Mouse (Mus musculus) MEL (cell line): ENCODE data around the gene Extl2. TPM values are rescaled to one million over a fixed set of nuclear protein-coding genes. Genes with fewer than 3 reads are reported as not detected.

Experiments
- DNase-seq: peaks from one replicate; pipeline ENCODE4 v3.0.0; 2011; ENCODE audit warnings: low read depth, low spot score
- H3K27ac ChIP-seq: 2 replicates; pipeline ENCODE4 v1.5.1; 2012; ENCODE audit warnings: low read depth, mild to moderate bottlenecking, control low read depth, low read length, moderate library complexity; ENCODE audit not compliant: control insufficient read depth
- H3K27me3 ChIP-seq, 2 experiments: fragments of 150-350 bp in 1 of 2; sonication (generic) in 1 of 2; 2 replicates each; pipeline ENCODE4 v1.6.1; 2012; ENCODE audit warnings: low read length in 2 of 2, mild to moderate bottlenecking in 2 of 2, improper control_type of control experiment in 1 of 2, moderate library complexity in 1 of 2; ENCODE audit not compliant: insufficient read depth in 2 of 2, control insufficient read depth in 1 of 2
- H3K36me3 ChIP-seq, 2 experiments: 2 replicates each; pipeline ENCODE4 v1.6.1; 2012 to 2014; ENCODE audit warnings: low read length in 2 of 2, improper control_type of control experiment in 1 of 2, inconsistent platforms in 1 of 2, mild to moderate bottlenecking in 1 of 2; ENCODE audit not compliant: insufficient read depth in 2 of 2, control insufficient read depth in 1 of 2
- H3K4me1 ChIP-seq, 2 experiments: fragments of 150-350 bp in 1 of 2; sonication (generic) in 1 of 2; 2 replicates each; pipeline ENCODE4 v1.6.1; 2012; ENCODE audit warnings: low read length in 2 of 2, improper control_type of control experiment in 1 of 2, mild to moderate bottlenecking in 1 of 2; ENCODE audit not compliant: insufficient read depth in 2 of 2, control insufficient read depth in 1 of 2
- H3K4me3 ChIP-seq, 2 experiments: fragments of 150-350 bp in 1 of 2; sonication (generic) in 1 of 2; 2 replicates each; pipeline ENCODE4 v1.5.1; 2012; ENCODE audit warnings: low read depth in 2 of 2, low read length in 2 of 2, mild to moderate bottlenecking in 2 of 2, moderate library complexity in 2 of 2, control low read depth in 1 of 2, improper control_type of control experiment in 1 of 2; ENCODE audit not compliant: control insufficient read depth in 1 of 2, insufficient read depth in 1 of 2
- H3K79me2 ChIP-seq: 2 replicates; pipeline ENCODE4 v1.6.1; 2012; ENCODE audit warnings: mild to moderate bottlenecking, low read length, moderate library complexity; ENCODE audit not compliant: control insufficient read depth, poor library complexity, insufficient read depth
- H3K9ac ChIP-seq: 2 replicates; pipeline ENCODE4 v1.6.1; 2012; ENCODE audit warnings: low read depth, mild to moderate bottlenecking, control low read depth, low read length, moderate library complexity; ENCODE audit not compliant: control insufficient read depth, poor library complexity, severe bottlenecking
- H3K9me3 ChIP-seq: fragments of 150-350 bp; sonication (generic); replicated peaks from 2 replicates; pipeline ENCODE4 v1.6.1; 2012; ENCODE audit warnings: mild to moderate bottlenecking, low read length, improper control_type of control experiment, moderate library complexity; ENCODE audit not compliant: insufficient read depth
- BHLHE40 ChIP-seq: IDR thresholded peaks from 2 replicates; pipeline ENCODE4 v1.6.1; 2012; ENCODE audit warnings: low read depth, mild to moderate bottlenecking, inconsistent platforms, low read length, improper control_type of control experiment, borderline replicate concordance
- CHD1 ChIP-seq: IDR thresholded peaks from 2 replicates; pipeline ENCODE4 v1.6.1; 2012; ENCODE audit warnings: low read depth, mild to moderate bottlenecking, inconsistent platforms, low read length, improper control_type of control experiment
- CTCF ChIP-seq, 3 experiments: IDR thresholded peaks in 2 of 3; conservative IDR thresholded peaks in 1 of 3; 2 replicates each; pipeline ENCODE4 v1.5.1; 2011 to 2012; ENCODE audit warnings: low read length in 3 of 3, low read depth in 2 of 3, mild to moderate bottlenecking in 2 of 3, improper control_type of control experiment in 1 of 3, inconsistent platforms in 1 of 3, mixed read lengths in 1 of 3, moderate library complexity in 1 of 3; ENCODE audit not compliant: control insufficient read depth in 1 of 3, insufficient read depth in 1 of 3, poor library complexity in 1 of 3, severe bottlenecking in 1 of 3
- EP300 ChIP-seq, 2 experiments: IDR thresholded peaks; 2 replicates each; pipeline ENCODE4 v1.6.1; 2011; ENCODE audit warnings: improper control_type of control experiment in 2 of 2, low read length in 2 of 2, low read depth in 1 of 2, mild to moderate bottlenecking in 1 of 2
- ETS1 ChIP-seq: IDR thresholded peaks from 2 replicates; pipeline ENCODE4 v1.6.1; 2012; ENCODE audit warnings: low read depth, mild to moderate bottlenecking, inconsistent platforms, low read length, improper control_type of control experiment, moderate library complexity
- GABPA ChIP-seq: IDR thresholded peaks from 2 replicates; pipeline ENCODE4 v1.6.1; 2012; ENCODE audit warnings: low read depth, mild to moderate bottlenecking, inconsistent platforms, low read length, improper control_type of control experiment, moderate library complexity
- GATA1 ChIP-seq: IDR thresholded peaks from 2 replicates; pipeline ENCODE4 v1.6.1; 2011; ENCODE audit warnings: low read depth, low read length, improper control_type of control experiment
- MAFK ChIP-seq: IDR thresholded peaks from 2 replicates; pipeline ENCODE4 v1.6.1; 2011; ENCODE audit warnings: low read depth, mild to moderate bottlenecking, low read length, improper control_type of control experiment, borderline replicate concordance
- MAZ ChIP-seq: IDR thresholded peaks from 2 replicates; pipeline ENCODE4 v1.6.1; 2012; ENCODE audit warnings: low read depth, mild to moderate bottlenecking, inconsistent platforms, low read length, improper control_type of control experiment
- MEF2A ChIP-seq: IDR thresholded peaks from 2 replicates; pipeline ENCODE4 v1.6.1; 2014; ENCODE audit warnings: low read depth, mild to moderate bottlenecking, inconsistent platforms, low read length, improper control_type of control experiment; ENCODE audit not compliant: poor library complexity, insufficient replicate concordance, severe bottlenecking; ENCODE audit errors: extremely low read depth
- NELFE ChIP-seq: IDR thresholded peaks from 2 replicates; pipeline ENCODE4 v1.6.1; 2011; ENCODE audit warnings: low read depth, low read length, improper control_type of control experiment
- NRF1 ChIP-seq: IDR thresholded peaks from 2 replicates; pipeline ENCODE4 v1.6.1; 2014; ENCODE audit warnings: low read depth, mild to moderate bottlenecking, inconsistent platforms, low read length, improper control_type of control experiment, moderate library complexity; ENCODE audit not compliant: poor library complexity, insufficient read depth, severe bottlenecking
- POLR2AphosphoS2 ChIP-seq: IDR thresholded peaks from 2 replicates; pipeline ENCODE4 v1.6.1; 2011; ENCODE audit warnings: low read length, improper control_type of control experiment
- RAD21 ChIP-seq: IDR thresholded peaks from 2 replicates; pipeline ENCODE4 v1.6.1; 2011; ENCODE audit warnings: mild to moderate bottlenecking, low read depth, low read length, improper control_type of control experiment
- RCOR1 ChIP-seq: IDR thresholded peaks from 2 replicates; pipeline ENCODE4 v1.6.1; 2012; ENCODE audit warnings: low read depth, mild to moderate bottlenecking, inconsistent platforms, low read length, improper control_type of control experiment
- TCF12 ChIP-seq: IDR thresholded peaks from 2 replicates; pipeline ENCODE4 v1.6.1; 2014; ENCODE audit warnings: low read depth, mild to moderate bottlenecking, inconsistent platforms, low read length, improper control_type of control experiment, moderate library complexity
- ZKSCAN1 ChIP-seq: IDR thresholded peaks from 2 replicates; pipeline ENCODE4 v1.6.1; 2012; ENCODE audit warnings: low read depth, mild to moderate bottlenecking, inconsistent platforms, low read length, improper control_type of control experiment, moderate library complexity
- ZMIZ1 ChIP-seq: IDR thresholded peaks from 2 replicates; pipeline ENCODE4 v1.6.1; 2012; ENCODE audit warnings: low read depth, mild to moderate bottlenecking, inconsistent platforms, low read length, improper control_type of control experiment, moderate library complexity
- ZNF384 ChIP-seq: IDR thresholded peaks from 2 replicates; pipeline ENCODE4 v1.6.1; 2012; ENCODE audit warnings: low read depth, mild to moderate bottlenecking, inconsistent platforms, low read length, improper control_type of control experiment
- polyA plus RNA-seq, 2 experiments: library from polyadenylated mRNA; stranded (reverse) in 1 of 2; unstranded in 1 of 2; fragments of >175 nt in 1 of 2; fragments of >200 nt in 1 of 2; gene quantifications; 2 replicates each; pipeline versions ENCODE4 v1.2.1 to v1.2.4; 2012; ENCODE audit warnings: low replicate concordance in 2 of 2, low read depth in 1 of 2; ENCODE audit not compliant: insufficient read length in 2 of 2, insufficient read depth in 1 of 2, missing spikeins in 1 of 2
- total RNA-seq: library from RNA; depleted of rRNA; stranded (reverse); fragments of 300-350 nt; gene quantifications from 2 replicates; pipeline ENCODE4 v1.2.3, GENCODE M21; 2012

Extl2 gene
- total and polyA plus RNA-seq, 3 experiments, result 6.6 to 10.5 TPM; not detected in 1

DNA sequence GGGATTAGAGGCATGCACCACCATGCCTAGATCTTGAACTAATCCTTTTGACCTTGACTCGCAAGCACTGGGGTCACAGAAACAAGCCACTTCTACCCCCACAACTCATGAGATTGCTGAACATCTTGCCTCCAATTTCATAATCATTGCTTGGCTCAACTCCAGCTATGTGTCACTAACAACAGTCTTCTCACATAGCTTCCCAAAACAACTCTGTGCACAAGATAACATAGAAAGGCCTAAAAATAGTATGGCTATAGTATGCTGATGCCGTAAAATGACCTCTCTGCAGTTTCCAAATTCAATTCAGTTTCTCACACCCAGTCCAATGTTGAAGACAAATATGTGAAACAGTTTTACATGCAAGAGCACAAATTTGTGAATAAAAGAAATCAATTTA is 65.3 kb downstream of the Extl2 start:
- Histone ChIP-seq H3K79me2 (no peaks in the 10 kb centered on the region), H3K36me3 (no peaks in the 10 kb centered on the region)

DNA sequence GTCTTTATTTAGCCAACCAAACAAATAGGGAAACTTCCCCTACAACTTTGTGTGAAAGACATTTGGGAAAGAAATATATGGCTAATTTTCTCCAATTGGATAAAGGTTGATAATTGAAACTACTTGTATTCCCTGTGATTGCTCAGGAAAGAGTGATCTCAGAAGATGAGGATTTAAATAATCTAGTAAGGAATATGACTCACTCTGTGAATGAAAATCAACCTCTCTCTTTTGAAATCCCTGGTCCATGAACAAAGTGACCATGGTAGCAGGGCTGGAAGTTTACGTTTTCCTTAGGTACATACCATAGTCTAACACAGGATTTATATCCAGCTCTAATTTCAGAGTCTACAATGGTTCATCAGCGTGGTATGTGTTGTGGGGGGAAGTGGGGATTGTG is 69.5 kb downstream of the Extl2 start:
- Histone ChIP-seq H3K79me2 (no peaks in the 10 kb centered on the region), H3K9me3 (no peaks in the 10 kb centered on the region), H3K4me1 (no peaks in the 10 kb centered on the region), H3K36me3 (no peaks in the 10 kb centered on the region; a peak in 1 of 4 replicates), H3K27me3 (peaks cover 0 to 2% of the 10 kb centered on the region in 2 experiments; a peak in 3 of 4 replicates), H3K9ac (no peak overlapping the region), H3K4me3 (no peak overlapping the region), H3K27ac (no peak overlapping the region)
- no peak for TF ChIP-seq ZMIZ1
- DNase-seq, result no peak

More for the DNA sequence above, 65.3 kb downstream of the Extl2 start:
- Histone ChIP-seq H3K9ac (no peak overlapping the region), H3K27ac (no peak overlapping the region), H3K4me3 (no peak overlapping the region), H3K4me1 (no peaks in the 10 kb centered on the region), H3K27me3 (peaks cover 2 to 4% of the 10 kb centered on the region in 2 experiments; a peak in 3 of 4 replicates), H3K9me3 (no peaks in the 10 kb centered on the region)
- TF ChIP-seq ETS1 (no peak), MAZ (no peak), POLR2AphosphoS2 (no peak), BHLHE40 (no peak), MEF2A (no peak), RAD21 (no peak), GATA1 (no peak), EP300 (IDR thresholded peaks at IDR 0.05; ENCODE audit: low read depth in 1 of 2, low read length in 2 of 2) (no peak), ZNF384 (no peak), CHD1 (no peak), ZKSCAN1 (no peak), GABPA (no peak), CTCF (IDR thresholded peaks at IDR 0.05 in 2 of 3, conservative IDR thresholded peaks at IDR 0.05 in 1 of 3; ENCODE audit: control insufficient read depth in 1 of 3, insufficient read depth in 1 of 3, low read depth in 2 of 3, low read length in 3 of 3, poor library complexity in 1 of 3, severe bottlenecking in 1 of 3) (no peak), RCOR1 (no peak), TCF12 (no peak), NRF1 (no peak), MAFK (no peak), NELFE (no peak)
- DNase-seq, result peak; percentile 7
